Mouse (Mus musculus) midbrain, postnatal 0 days (tissue): Measurements from ENCODE around the gene Abcg2. TPM values are rescaled to one million over a fixed set of nuclear protein-coding genes. Genes with fewer than 3 reads are reported as not detected.

Experiments
- ATAC-seq: fragments of 200-750 bp; cut with Nextera tagmentation; 2 replicates; pipeline ENCODE4 v1.8.0; 2017; ENCODE audit warnings: moderate number of reproducible peaks, mild to moderate bottlenecking, moderate TSS enrichment, moderate library complexity; ENCODE audit not compliant: low FRiP score
- DNase-seq: peaks from one replicate; pipeline ENCODE4 v3.0.0-alpha.2; 2015; ENCODE audit warnings: low spot score
- H3K27ac ChIP-seq: fragments of 300-500 bp; sonication (generic); 2 replicates; pipeline ENCODE4 v1.5.1; 2014; ENCODE audit warnings: low read depth, mild to moderate bottlenecking, low read length, mixed read lengths
- H3K27me3 ChIP-seq: fragments of 300-500 bp; sonication (generic); 2 replicates; pipeline ENCODE4 v1.6.1; 2014; ENCODE audit warnings: low read length, control low read depth, mixed read lengths; ENCODE audit not compliant: insufficient read depth
- H3K36me3 ChIP-seq: fragments of 300-500 bp; sonication (generic); 2 replicates; pipeline ENCODE4 v1.6.1; 2014; ENCODE audit warnings: low read length, control low read depth, mixed read lengths; ENCODE audit not compliant: insufficient read depth
- H3K4me1 ChIP-seq: fragments of 300-500 bp; sonication (generic); 2 replicates; pipeline ENCODE4 v1.6.1; 2014; ENCODE audit warnings: mild to moderate bottlenecking, control low read depth, antibody characterized with exemption, low read length, mixed read lengths; ENCODE audit not compliant: insufficient read depth
- H3K4me2 ChIP-seq: fragments of 300-500 bp; sonication (generic); 2 replicates; pipeline ENCODE4 v1.6.1; 2014; ENCODE audit warnings: low read depth, mild to moderate bottlenecking, low read length, mixed read lengths; ENCODE audit not compliant: poor library complexity, severe bottlenecking
- H3K4me3 ChIP-seq: fragments of 300-500 bp; sonication (generic); 2 replicates; pipeline ENCODE4 v1.5.1; 2014; ENCODE audit warnings: low read depth, mild to moderate bottlenecking, low read length, moderate library complexity
- H3K9ac ChIP-seq: fragments of 300-500 bp; sonication (generic); replicated peaks from 2 replicates; pipeline ENCODE4 v1.6.1; 2014; ENCODE audit warnings: mild to moderate bottlenecking, low read length, moderate library complexity, mixed read lengths; ENCODE audit not compliant: poor library complexity, severe bottlenecking
- H3K9me3 ChIP-seq: fragments of 300-500 bp; sonication (generic); 2 replicates; pipeline ENCODE4 v1.6.1; 2016; ENCODE audit warnings: low read length, control low read depth
- CTCF ChIP-seq: IDR thresholded peaks from 2 replicates; pipeline ENCODE4 v1.5.1; 2016; ENCODE audit warnings: antibody characterized with exemption, mild to moderate bottlenecking
- WGBS: fragments of 180-500 bp; shearing (Covaris S2); extraction: QIAGEN DNeasy Blood & Tissue Kit; methylation state at CpG from one replicate; pipeline ENCODE4 v1.1.7; 2014; 5-methylcytosine and 5-hydroxymethylcytosine counted together
- polyA plus RNA-seq: library from polyadenylated mRNA; unstranded; fragments of >200 nt; fragmentation: Nextera tagmentation; extraction: Ambion mirVana; gene quantifications from 2 replicates; pipeline ENCODE4 v1.2.1, GENCODE M21; 2015
- total RNA-seq: library from RNA; depleted of rRNA; stranded (reverse); fragments of >200 nt; gene quantifications from 2 replicates; pipeline ENCODE4 v1.2.3, GENCODE M21; 2014

Gene Abcg2
- total and polyA plus RNA-seq, 2 experiments from 2014 or later: 25.2 to 29.0 TPM

DNA sequence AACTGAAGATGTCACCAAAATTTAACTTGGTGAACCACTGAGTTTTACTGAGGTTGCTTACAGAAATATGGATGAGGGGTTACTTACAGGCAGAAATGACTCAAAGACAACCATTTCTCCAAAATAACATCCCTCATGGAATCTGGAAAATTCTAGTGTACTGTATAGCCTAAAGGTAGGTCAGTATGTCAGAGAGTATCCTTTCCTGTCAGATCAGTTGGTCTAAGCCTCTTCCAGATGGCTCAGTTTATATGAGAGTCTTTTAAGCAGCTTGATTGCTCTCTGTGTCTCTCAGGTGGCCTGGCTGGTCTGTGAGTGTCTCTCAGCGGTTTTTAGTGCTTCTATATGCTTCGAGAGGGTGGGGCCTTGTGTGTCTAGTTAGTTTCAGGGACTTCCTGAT, 24.1 kb downstream of the Abcg2 start:
- TF ChIP-seq CTCF: no peak
- WGBS: 78% methylated on average over 2 of the region's 2 CpGs
- ATAC-seq: no peak

DNA sequence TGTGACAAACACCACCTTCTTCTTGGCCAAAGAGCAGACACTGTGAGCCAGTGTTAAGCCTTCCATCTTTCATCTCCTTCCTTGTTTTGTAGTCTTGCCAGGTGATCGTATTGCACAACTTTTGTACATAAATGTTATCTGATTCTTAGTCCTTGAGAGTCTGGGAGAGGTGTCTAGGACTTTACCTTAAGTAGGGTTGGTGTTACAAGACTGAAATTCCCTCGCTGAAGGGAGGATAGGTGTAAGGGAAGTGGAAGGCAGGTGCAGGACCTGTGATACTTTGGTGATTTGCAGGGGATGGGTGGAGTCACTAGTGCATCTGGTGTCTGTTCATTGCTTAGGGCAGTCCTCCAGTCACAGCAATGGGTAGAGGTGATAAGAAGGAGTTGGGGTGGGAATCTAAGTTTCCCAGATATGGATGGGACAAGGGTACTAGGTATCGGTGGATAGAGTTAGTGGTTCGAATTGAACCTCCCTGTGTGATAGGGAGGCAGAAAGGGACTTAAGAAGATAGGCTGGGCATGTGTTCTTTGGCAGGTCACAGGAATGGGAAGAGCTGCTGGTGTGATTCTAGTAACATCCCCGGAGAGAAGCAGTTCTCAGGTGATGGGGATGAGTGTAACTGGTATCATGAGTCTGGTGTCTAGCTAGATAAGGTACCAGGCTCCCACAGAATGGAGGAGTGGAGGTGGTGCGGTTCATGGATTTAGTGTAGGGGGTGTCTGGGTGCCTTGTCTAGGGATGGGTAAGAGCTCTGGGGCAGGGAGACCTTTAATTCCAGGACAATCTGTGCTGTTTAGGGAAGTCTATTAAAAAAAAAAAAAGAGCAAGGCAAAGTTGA, 25.8 kb downstream of the Abcg2 start:
- ATAC-seq: peak; percentile 43; the same call in 1 of the 2 replicates
- H3K9ac ChIP-seq: no peak overlapping the region

More for the DNA sequence above, 24.1 kb downstream of the Abcg2 start:
- no peak for DNase-seq
- Histone ChIP-seq H3K4me1 (no peaks in the 10 kb centered on the region), H3K36me3 (no peaks in the 10 kb centered on the region), H3K9ac (no peak overlapping the region), H3K4me3 (no peak overlapping the region), H3K9me3 (peaks cover 19% of the 10 kb centered on the region), H3K4me2 (no peak overlapping the region), H3K27me3 (no peaks in the 10 kb centered on the region), H3K27ac (no peak overlapping the region)

GRCm38 (mm10) chr6:58610760-58611654, 26.7 kb downstream of the Abcg2 start:
- no peak for DNase-seq
- H3K27ac ChIP-seq: no peak overlapping the region
- H3K9me3 ChIP-seq: peaks cover 19% of the 10 kb centered on the region
- ATAC-seq: peak; percentile 79
- H3K4me1 ChIP-seq: no peaks in the 10 kb centered on the region
- WGBS: 70% methylated on average over 4 of the region's 4 CpGs
- H3K36me3 ChIP-seq: no peaks in the 10 kb centered on the region
- no peak overlapping the region for H3K4me2 ChIP-seq
- TF ChIP-seq CTCF: no peak
- H3K27me3 ChIP-seq: no peaks in the 10 kb centered on the region
- no peak overlapping the region for H3K9ac ChIP-seq
- H3K4me3 ChIP-seq: no peak overlapping the region

More for the DNA sequence above, 25.8 kb downstream of the Abcg2 start:
- peaks cover 19% of the 10 kb centered on the region for H3K9me3 ChIP-seq
- H3K36me3 ChIP-seq: no peaks in the 10 kb centered on the region
- 79% methylated on average over 6 of the region's 6 CpGs for WGBS
- H3K4me1 ChIP-seq: no peaks in the 10 kb centered on the region
- TF ChIP-seq CTCF: no peak
- H3K4me2 ChIP-seq: no peak overlapping the region
- no peak overlapping the region for H3K4me3 ChIP-seq
- no peak for DNase-seq
- H3K27me3 ChIP-seq: no peaks in the 10 kb centered on the region
- no peak overlapping the region for H3K27ac ChIP-seq

DNA sequence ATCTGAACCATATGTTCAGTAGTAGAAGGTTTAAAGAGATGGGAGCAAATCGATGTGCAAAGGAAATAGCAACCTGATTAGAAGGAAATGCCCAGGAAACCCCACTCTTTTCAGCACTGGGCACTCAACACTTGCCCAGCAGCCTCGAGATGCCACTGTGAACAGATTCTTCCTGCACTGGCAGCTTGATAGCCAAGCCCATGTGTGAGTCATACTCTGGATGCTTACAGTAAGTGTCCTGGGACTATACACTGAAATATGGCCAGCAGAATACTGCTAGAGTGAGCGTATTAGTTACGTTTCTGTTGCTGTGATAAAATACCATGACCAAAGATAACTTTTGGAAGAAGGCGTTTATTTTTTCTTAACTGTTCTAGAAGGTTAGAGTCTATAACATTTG, 39.8 kb downstream of the Abcg2 start:
- no peaks in the 10 kb centered on the region for H3K36me3 ChIP-seq
- 88% methylated on average over 5 of the region's 5 CpGs for WGBS
- DNase-seq (no peak), ATAC-seq (no peak)
- H3K27ac ChIP-seq: no peak overlapping the region
- TF ChIP-seq CTCF: no peak
- H3K4me3 ChIP-seq: no peak overlapping the region
- no peak overlapping the region for H3K4me2 ChIP-seq
- H3K9me3 ChIP-seq: no peaks in the 10 kb centered on the region
- H3K4me1 ChIP-seq: no peaks in the 10 kb centered on the region
- H3K27me3 ChIP-seq: no peaks in the 10 kb centered on the region
- H3K9ac ChIP-seq: no peak overlapping the region

- Histone ChIP-seq H3K9ac (no peak overlapping the region), H3K27me3 (no peaks in the 10 kb centered on the region), H3K36me3 (no peaks in the 10 kb centered on the region), H3K9me3 (no peaks in the 10 kb centered on the region), H3K4me2 (no peak overlapping the region), H3K27ac (no peak overlapping the region), H3K4me3 (no peak overlapping the region), H3K4me1 (no peaks in the 10 kb centered on the region)
- 91% methylated on average over 2 of the region's 2 CpGs for WGBS
- no peak for DNase-seq
- no peak for ATAC-seq
- TF ChIP-seq CTCF: no peak
Measured at GRCm38 (mm10) chr6:58629238-58629637, 44.9 kb downstream of the Abcg2 start.
